Mouse (Mus musculus) kidney, postnatal 0 days (tissue): ENCODE data around the gene Siva1. TPM values are rescaled to one million over a fixed set of nuclear protein-coding genes. Genes with fewer than 3 reads are reported as not detected.

Experiments
- ATAC-seq: fragments of 200-750 bp; cut with Nextera tagmentation; replicated peaks from 2 replicates; pipeline ENCODE4 v1.8.0; 2017; ENCODE audit warnings: low read depth, moderate number of reproducible peaks, moderate TSS enrichment, moderate library complexity; ENCODE audit not compliant: low FRiP score
- DNase-seq: peaks from one replicate; pipeline ENCODE4 v3.0.0-alpha.2; 2016; ENCODE audit warnings: low spot score
- H3K27ac ChIP-seq: fragments of 300-500 bp; sonication (generic); 2 replicates; pipeline ENCODE4 v1.5.1; 2014; ENCODE audit warnings: mild to moderate bottlenecking
- H3K27me3 ChIP-seq: fragments of 300-500 bp; sonication (generic); 2 replicates; pipeline ENCODE4 v1.6.1; 2014; ENCODE audit warnings: low read length, mixed read lengths; ENCODE audit not compliant: insufficient read depth
- H3K36me3 ChIP-seq: fragments of 300-500 bp; sonication (generic); 2 replicates; pipeline ENCODE4 v1.6.1; 2014; ENCODE audit warnings: low read length, mixed read lengths; ENCODE audit not compliant: insufficient read depth
- H3K4me1 ChIP-seq: fragments of 300-500 bp; sonication (generic); replicated peaks from 2 replicates; pipeline ENCODE4 v1.6.1; 2014; ENCODE audit warnings: antibody characterized with exemption, low read length, mixed read lengths; ENCODE audit not compliant: insufficient read depth
- H3K4me2 ChIP-seq: fragments of 300-500 bp; sonication (generic); 2 replicates; pipeline ENCODE4 v1.6.1; 2014; ENCODE audit warnings: mild to moderate bottlenecking, low read length, moderate library complexity, mixed read lengths
- H3K4me3 ChIP-seq: fragments of 300-500 bp; sonication (generic); replicated peaks from 2 replicates; pipeline ENCODE4 v1.5.1; 2014; ENCODE audit warnings: low read depth, low read length
- H3K9ac ChIP-seq: fragments of 300-500 bp; sonication (generic); 2 replicates; pipeline ENCODE4 v1.6.1; 2014; ENCODE audit warnings: low read depth, low read length
- H3K9me3 ChIP-seq: fragments of 300-500 bp; sonication (generic); replicated peaks from 2 replicates; pipeline ENCODE4 v1.6.1; 2016; ENCODE audit warnings: low read length, inconsistent platforms, mixed read lengths
- CTCF ChIP-seq: IDR thresholded peaks from 2 replicates; pipeline ENCODE4 v1.5.1; 2016; ENCODE audit warnings: antibody characterized with exemption, low read depth, mild to moderate bottlenecking, moderate library complexity
- WGBS: fragments of 180-500 bp; shearing (Covaris S2); extraction: QIAGEN DNeasy Blood & Tissue Kit; methylation state at CpG from one replicate; pipeline ENCODE4 v1.1.7; 2014; 5-methylcytosine and 5-hydroxymethylcytosine counted together
- polyA plus RNA-seq: library from polyadenylated mRNA; unstranded; fragments of >200 nt; fragmentation: Nextera tagmentation; extraction: Ambion mirVana; gene quantifications from 2 replicates; pipeline ENCODE4 v1.2.1, GENCODE M21; 2015

Gene Siva1
- polyA plus RNA-seq, 1 experiment from 2014 or later = 209 TPM

- Histone ChIP-seq H3K4me2 (no peak overlapping the region), H3K27me3 (no peaks in the 10 kb centered on the region), H3K4me1 (no peaks in the 10 kb centered on the region; the same call in 1 of the 2 replicates), H3K4me3 (no peak overlapping the region), H3K27ac (no peak overlapping the region), H3K9me3 (no peaks in the 10 kb centered on the region), H3K9ac (no peak overlapping the region), H3K36me3 (peaks cover 33% of the 10 kb centered on the region; the same call in 1 of the 2 replicates)
- DNase-seq (no peak), ATAC-seq (no peak)
- 93% methylated on average over 5 of the region's 5 CpGs for WGBS
- TF ChIP-seq CTCF = no peak
These were observed 3.6 kb downstream of the Siva1 start for GRCm38 (mm10) chr12:112648081-112648480.

GRCm38 (mm10) chr12:112651778-112652439 is 7.4 kb downstream of the Siva1 start:
- DNase-seq (no peak), ATAC-seq (no peak)
- peaks cover 65% of the 10 kb centered on the region for H3K36me3 ChIP-seq
- TF ChIP-seq CTCF = no peak
- no peaks in the 10 kb centered on the region for H3K9me3 ChIP-seq
- H3K4me2 ChIP-seq = no peak overlapping the region
- WGBS = 75% methylated on average over 5 of the region's 5 CpGs
- no peaks in the 10 kb centered on the region for H3K4me1 ChIP-seq
- no peak overlapping the region for H3K4me3 ChIP-seq
- H3K9ac ChIP-seq = no peak overlapping the region
- no peaks in the 10 kb centered on the region for H3K27me3 ChIP-seq
- no peak overlapping the region for H3K27ac ChIP-seq

- TF ChIP-seq CTCF = peak; percentile 97
- DNase-seq = peak; percentile 91
- Histone ChIP-seq H3K9ac (no peak overlapping the region), H3K4me2 (no peak overlapping the region), H3K27ac (no peak overlapping the region), H3K9me3 (no peaks in the 10 kb centered on the region), H3K4me3 (no peak overlapping the region), H3K27me3 (no peaks in the 10 kb centered on the region), H3K4me1 (no peaks in the 10 kb centered on the region), H3K36me3 (peaks cover 77% of the 10 kb centered on the region)
- ATAC-seq = peak; percentile 57
- 36% methylated on average over 7 of the region's 7 CpGs for WGBS
These were observed 8.8 kb downstream of the Siva1 start for GRCm38 (mm10) chr12:112653157-112653824.

- Histone ChIP-seq H3K9me3 (no peaks in the 10 kb centered on the region), H3K27ac (0 out of 2 replicates have a peak overlapping the region, but pooled peaks have one; percentile 26), H3K4me3 (no peak overlapping the region), H3K9ac (no peak overlapping the region), H3K36me3 (peaks cover 77% of the 10 kb centered on the region), H3K27me3 (no peaks in the 10 kb centered on the region), H3K4me2 (no peak overlapping the region), H3K4me1 (no peaks in the 10 kb centered on the region)
- DNase-seq (no peak), ATAC-seq (no peak)
- WGBS = 78% methylated on average over 5 of the region's 5 CpGs
- TF ChIP-seq CTCF = no peak
These were observed 9.6 kb downstream of the Siva1 start for GRCm38 (mm10) chr12:112654076-112654475.

- Histone ChIP-seq H3K36me3 (peaks cover 82% of the 10 kb centered on the region), H3K4me3 (no peak overlapping the region), H3K4me2 (no peak overlapping the region), H3K9me3 (no peaks in the 10 kb centered on the region), H3K27ac (no peak overlapping the region), H3K27me3 (no peaks in the 10 kb centered on the region), H3K4me1 (peaks cover 19% of the 10 kb centered on the region; the same call in 1 of the 2 replicates), H3K9ac (no peak overlapping the region)
- DNase-seq (no peak), ATAC-seq (no peak)
- WGBS = 86% methylated on average over 7 of the region's 7 CpGs
- TF ChIP-seq CTCF = no peak
These were observed 14.1 kb downstream of the Siva1 start for GRCm38 (mm10) chr12:112658619-112659018.

GRCm38 (mm10) chr12:112659109-112659508 is 14.6 kb downstream of the Siva1 start:
- WGBS = 78% methylated on average over 6 of the region's 6 CpGs
- H3K4me3 ChIP-seq = no peak overlapping the region
- no peak overlapping the region for H3K4me2 ChIP-seq
- H3K4me1 ChIP-seq = peaks cover 19% of the 10 kb centered on the region; the same call in 1 of the 2 replicates
- H3K36me3 ChIP-seq = peaks cover 79% of the 10 kb centered on the region
- H3K9ac ChIP-seq = no peak overlapping the region
- ATAC-seq (no peak), DNase-seq (no peak)
- H3K27ac ChIP-seq = no peak overlapping the region
- no peaks in the 10 kb centered on the region for H3K27me3 ChIP-seq
- no peaks in the 10 kb centered on the region for H3K9me3 ChIP-seq
- peak; percentile 57 for TF ChIP-seq CTCF
